35 mouse cellular contexts compared by ENCODE assay signal in genomic region chr11:67093652-67094051, GRCm38 (mm10).
"Had no signal": no experiment of that assay in that cellular context is flagged by ENCODE, and none has a peak within 500 bp of the region (broad histone marks: within the 10 kb centered on the region; RNA-seq: fewer than 3 reads in every experiment).

No protein-coding gene starts in this region.

- H3K27me3 ChIP-seq: hindbrain, embryonic 15.5 days; intestine, embryonic 15.5 days had no signal

- H3K4me2 ChIP-seq: heart, embryonic 11.5 days; heart, embryonic 12.5 days; heart, embryonic 15.5 days; hindbrain, embryonic 12.5 days; hindbrain, embryonic 13.5 days; hindbrain, embryonic 14.5 days; hindbrain, embryonic 15.5 days; intestine, embryonic 15.5 days; kidney, embryonic 15.5 days had no signal

- H3K9me3 ChIP-seq: heart, embryonic 10.5 days; heart, embryonic 12.5 days; heart, embryonic 13.5 days; heart, embryonic 15.5 days; hindbrain, embryonic 10.5 days; hindbrain, embryonic 12.5 days; hindbrain, embryonic 13.5 days; hindbrain, embryonic 15.5 days; intestine, embryonic 15.5 days; kidney, embryonic 15.5 days had no signal

- H3K27ac ChIP-seq: heart, embryonic 10.5 days; heart, embryonic 13.5 days; heart, embryonic 15.5 days; hindbrain, embryonic 10.5 days; hindbrain, embryonic 12.5 days; hindbrain, embryonic 13.5 days; hindbrain, embryonic 14.5 days; hindbrain, embryonic 15.5 days; hindbrain, postnatal 0 days; intestine, embryonic 15.5 days; kidney, embryonic 15.5 days; kidney, postnatal 0 days; layer of hippocampus, adult 2 months had no signal

- H3K4me3 ChIP-seq: heart, embryonic 12.5 days; heart, embryonic 13.5 days; heart, embryonic 15.5 days; hindbrain, embryonic 10.5 days; hindbrain, embryonic 12.5 days; hindbrain, embryonic 13.5 days; hindbrain, embryonic 15.5 days; intestine, embryonic 15.5 days; kidney, embryonic 15.5 days; layer of hippocampus, adult 2 months had no signal

- DNase-seq: heart, postnatal 10 days; heart, postnatal 14 days; heart, postnatal 36 days; heart, postnatal 4 days; kidney, adult 11 months; kidney, adult 18-20 months; kidney, adult 2 months; kidney, adult 8-10 months; kidney, adult 9 months; kidney, postnatal 10 days; kidney, postnatal 14 days; kidney, postnatal 25 days; kidney, postnatal 36 days; kidney, postnatal 4 days; layer of hippocampus, adult 9-11 months; layer of hippocampus, postnatal 36 days had no signal

- ATAC-seq: hindbrain, embryonic 16.5 days; hindbrain, postnatal 0 days; inflammation-experienced regulatory T-cells, adult 6 months; intestine, embryonic 15.5 days; intestine, embryonic 16.5 days; intestine, postnatal 0 days had no signal

- H3K9ac ChIP-seq: heart, embryonic 12.5 days; heart, embryonic 13.5 days; heart, embryonic 15.5 days; hindbrain, embryonic 12.5 days; hindbrain, embryonic 13.5 days; hindbrain, embryonic 14.5 days; hindbrain, embryonic 15.5 days; intestine, embryonic 15.5 days; kidney, embryonic 15.5 days had no signal

- H3K36me3 ChIP-seq: heart, embryonic 10.5 days; heart, embryonic 12.5 days; heart, embryonic 13.5 days; heart, embryonic 15.5 days; hindbrain, embryonic 10.5 days; hindbrain, embryonic 12.5 days; hindbrain, embryonic 13.5 days; hindbrain, embryonic 15.5 days; intestine, embryonic 15.5 days; kidney, embryonic 15.5 days had no signal

- H3K4me1 ChIP-seq: heart, embryonic 10.5 days; heart, embryonic 12.5 days; heart, embryonic 13.5 days; heart, embryonic 15.5 days; hindbrain, embryonic 10.5 days; hindbrain, embryonic 12.5 days; hindbrain, embryonic 13.5 days; hindbrain, embryonic 15.5 days; intestine, embryonic 15.5 days; kidney, embryonic 15.5 days had no signal
